Mouse (Mus musculus) layer of hippocampus, adult 11-12 months (tissue): ENCODE results near the gene Mrps12.

ENCODE experiments used
- DNase-seq: peaks from one replicate; pipeline ENCODE4 v3.0.0; 2022; ENCODE audit warnings: low spot score

Gene Mrps12

GRCm38 (mm10) chr7:28741709-28742438, at the start of gene Mrps12, which contains the start of gene Sars2:
Gene Mrps12, minus strand, starts transcription at chr7:28741820.
Gene Sars2, plus strand, starts transcription at chr7:28741992.
- DNase-seq: peak; percentile 98

GRCm38 (mm10) chr7:28790066-28790806, 48.6 kb upstream of the Mrps12 start:
- DNase-seq: no peak

- DNase-seq: no peak
These were observed 47.6 kb upstream of the Mrps12 start for GRCm38 (mm10) chr7:28789235-28789634.

GRCm38 (mm10) chr7:28788307-28789195, 46.9 kb upstream of the Mrps12 start, which contains the start of gene Rinl:
Gene Rinl, plus strand, starts transcription at chr7:28788969.
- DNase-seq: no peak

- no peak for DNase-seq
These were observed 46.3 kb upstream of the Mrps12 start for GRCm38 (mm10) chr7:28787884-28788283.

GRCm38 (mm10) chr7:28785161-28785560, 43.5 kb upstream of the Mrps12 start:
- no peak for DNase-seq

GRCm38 (mm10) chr7:28781261-28781663, 39.6 kb upstream of the Mrps12 start:
- no peak for DNase-seq

GRCm38 (mm10) chr7:28780857-28781256, 39.2 kb upstream of the Mrps12 start:
- DNase-seq: no peak

- DNase-seq: peak; percentile 95
These were observed 38.5 kb upstream of the Mrps12 start for GRCm38 (mm10) chr7:28780067-28780658.

GRCm38 (mm10) chr7:28778825-28779224, 37.2 kb upstream of the Mrps12 start:
- DNase-seq: no peak

- DNase-seq: no peak
These were observed 33.5 kb upstream of the Mrps12 start for GRCm38 (mm10) chr7:28775129-28775528.

GRCm38 (mm10) chr7:28774164-28774563, 32.5 kb upstream of the Mrps12 start:
- DNase-seq: no peak

- no peak for DNase-seq
These were observed 31.5 kb upstream of the Mrps12 start for GRCm38 (mm10) chr7:28773163-28773562.

- no peak for DNase-seq
These were observed 30.2 kb upstream of the Mrps12 start for GRCm38 (mm10) chr7:28771867-28772266.

GRCm38 (mm10) chr7:28770309-28770708, 28.7 kb upstream of the Mrps12 start:
- DNase-seq: no peak

GRCm38 (mm10) chr7:28769414-28769958, 27.9 kb upstream of the Mrps12 start:
- no peak for DNase-seq

GRCm38 (mm10) chr7:28767462-28767965, 25.9 kb upstream of the Mrps12 start, which contains the start of gene Nfkbib:
Gene Nfkbib, minus strand, starts transcription at chr7:28767512.
- no peak for DNase-seq

GRCm38 (mm10) chr7:28766910-28767309, 25.3 kb upstream of the Mrps12 start:
- DNase-seq: no peak

- peak; percentile 100 for DNase-seq
These were observed 24.7 kb upstream of the Mrps12 start, which contains the start of gene Sirt2 for GRCm38 (mm10) chr7:28766173-28766879. Gene Sirt2, plus strand, starts transcription at chr7:28766735.

GRCm38 (mm10) chr7:28765211-28765610, 23.6 kb upstream of the Mrps12 start:
- no peak for DNase-seq
